Mouse (Mus musculus) stomach, adult 2 months (tissue): Measurements from ENCODE around the gene Esp18. TPM values are rescaled to one million over a fixed set of nuclear protein-coding genes. Genes with fewer than 3 reads are reported as not detected.

ENCODE experiments used
- polyA plus RNA-seq: library from polyadenylated mRNA; depleted of rRNA; stranded (reverse); fragments of >200 nt; gene quantifications from 2 replicates; pipeline ENCODE4 v1.2.3, GENCODE M21; 2012; rRNA removed

The Esp18 gene
- not detected in 2 replicates for polyA plus RNA-seq

GRCm38 (mm10) chr17:39406059-39406458, at the start of gene Esp18:
Gene Esp18 (plus strand): TSS chr17:39406359.

Other genes starting within 250 kb of the Esp18 start
- gene Esp16, start 129.8 kb downstream of the Esp18 start, polyA plus RNA-seq, result not detected in 2 replicates
- not detected in 2 replicates for gene Esp15, start 234.6 kb downstream of the Esp18 start, polyA plus RNA-seq